Mouse (Mus musculus): ENCODE measurements around the gene Dram2.

GRCm38 (mm10) chr3:106522730-106523129 is 24.9 kb upstream of the Dram2 start:
- no peak for TF ChIP-seq CTCF (IDR thresholded peaks at IDR 0.05; ENCODE audit: insufficient read depth, low read depth, low read length)
- TF ChIP-seq POLR2A (IDR thresholded peaks at IDR 0.05; ENCODE audit: insufficient read depth, low read depth, low read length), result no peak

All from olfactory bulb, adult 2 months (tissue).